Mouse (Mus musculus): ENCODE data around the gene Smyd4. TPM values are rescaled to one million over a fixed set of nuclear protein-coding genes. Genes with fewer than 3 reads are reported as not detected.

Gene Smyd4
- 10 to 100 TPM; 15.0 to 16.5 TPM for total RNA-seq (2021)
- long read RNA-seq, experiment 1, transcript Smyd4-201 (11 exons, 3,517 nt) = major isoform, 8 of 19 reads
- long read RNA-seq, experiment 1, partial matches to known transcripts = 5 of 19 reads
- long read RNA-seq, experiment 1, other reads (novel, unspliced or antisense) = 5 of 19 reads
- long read RNA-seq, experiment 2, partial matches to known transcripts = 5 of 8 reads
- long read RNA-seq, experiment 2, other reads (novel, unspliced or antisense) = 2 of 8 reads

DNA sequence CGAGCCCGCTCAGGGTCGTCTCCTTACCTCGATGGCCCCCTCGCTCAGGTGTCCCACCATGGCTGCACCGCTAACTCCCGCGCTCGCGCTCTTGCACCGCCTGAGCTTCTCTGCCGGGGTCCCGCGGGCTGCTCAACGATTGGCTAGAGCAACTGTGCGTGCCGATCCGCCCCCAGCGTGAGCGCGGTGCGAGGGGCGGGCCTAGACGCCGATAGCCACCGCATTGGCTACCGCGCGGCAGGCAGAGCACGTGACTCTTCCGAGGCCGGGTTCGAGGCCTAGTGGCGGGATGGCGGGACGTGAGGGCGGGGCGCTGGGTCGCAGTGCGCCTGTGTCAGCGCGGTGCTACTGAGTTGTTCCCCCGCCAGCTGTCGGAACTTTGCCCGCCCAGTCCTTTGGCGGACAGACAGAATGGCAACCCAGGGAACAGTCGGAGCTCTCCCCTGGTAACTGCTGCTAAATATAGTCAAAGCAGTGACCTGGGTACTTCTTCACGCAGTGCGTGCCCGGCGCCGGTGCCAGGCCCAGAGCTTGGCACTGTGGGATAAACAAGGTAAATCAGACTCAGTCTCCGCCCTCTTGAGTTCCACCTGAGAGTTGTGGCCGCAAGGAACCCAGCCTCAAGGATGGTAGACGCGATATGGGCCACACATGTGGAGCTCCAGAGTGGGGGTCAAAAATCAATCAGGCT, at the start of gene Smyd4, which contains the start of gene Rpa1:
Gene Smyd4, plus strand, starts transcription at position 235 of the 691 bp plus-strand sequence.
Gene Rpa1, minus strand, starts transcription at position 126 of the 691 bp plus-strand sequence.
- H3K27ac ChIP-seq = peak within 1 kb of the TSS; percentile 69
- no peak for TF ChIP-seq CTCF (IDR thresholded peaks at IDR 0.05)
- DNase-seq (ENCODE audit: extremely low spot score in 1 of 2, low spot score in 2 of 2) = peak; percentile 94 to 95
- intact Hi-C loops (cut with DNase I) = no loop called here
- H3K4me3 ChIP-seq = peak within 1 kb of the TSS; percentile 57

DNA sequence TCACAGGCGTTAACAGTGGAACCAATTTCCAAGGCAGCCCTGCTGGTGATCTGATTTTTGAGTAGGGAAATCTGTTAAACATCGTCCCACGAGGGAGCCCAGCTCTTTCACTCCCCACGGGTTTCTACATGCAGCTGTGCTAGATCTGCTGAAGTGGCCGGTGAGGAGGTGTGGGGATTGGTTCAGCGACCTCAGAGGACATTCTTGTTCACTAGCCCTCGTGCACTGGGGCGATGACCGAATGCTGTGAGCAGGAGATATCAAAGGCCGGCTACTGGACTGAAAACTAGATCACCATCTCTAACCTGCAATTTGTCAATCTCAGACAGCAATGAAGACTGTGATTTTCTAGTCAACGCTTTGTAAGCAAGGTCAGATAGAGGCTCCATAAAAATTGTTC, 49.7 kb upstream of the Smyd4 start:
- no peak overlapping the region for H3K27ac ChIP-seq
- intact Hi-C loops (cut with DNase I) = no loop called here
- TF ChIP-seq CTCF (IDR thresholded peaks at IDR 0.05) = no peak
- peak in 1 of 2 experiments; percentile 9 for DNase-seq (ENCODE audit: extremely low spot score in 1 of 2, low spot score in 2 of 2)
- H3K4me3 ChIP-seq = no peak overlapping the region

DNA sequence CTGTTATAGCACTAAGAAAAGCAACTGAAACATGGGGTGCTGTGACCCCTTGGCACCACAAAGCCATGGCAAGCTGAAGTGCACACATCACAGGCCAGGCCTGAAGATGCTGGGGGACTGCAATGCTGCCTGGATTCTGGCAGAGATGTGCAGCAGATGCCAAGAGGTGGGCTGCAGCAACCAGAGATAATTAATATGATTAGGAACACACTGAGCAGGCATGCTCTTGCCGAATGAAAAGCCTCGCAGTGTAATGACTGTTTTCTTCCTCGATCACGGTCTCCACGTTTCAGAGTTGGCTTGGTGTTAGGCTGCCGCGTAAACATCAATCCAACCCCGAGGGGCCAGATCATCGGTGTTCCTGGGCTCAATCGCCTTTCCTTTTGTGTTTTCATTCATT, 48.4 kb upstream of the Smyd4 start:
- no peak overlapping the region for H3K4me3 ChIP-seq
- H3K27ac ChIP-seq = no peak overlapping the region
- intact Hi-C loops (cut with DNase I) = no loop called here
- no peak for TF ChIP-seq CTCF (IDR thresholded peaks at IDR 0.05)
- DNase-seq (ENCODE audit: extremely low spot score in 1 of 2, low spot score in 2 of 2) = no peak

DNA sequence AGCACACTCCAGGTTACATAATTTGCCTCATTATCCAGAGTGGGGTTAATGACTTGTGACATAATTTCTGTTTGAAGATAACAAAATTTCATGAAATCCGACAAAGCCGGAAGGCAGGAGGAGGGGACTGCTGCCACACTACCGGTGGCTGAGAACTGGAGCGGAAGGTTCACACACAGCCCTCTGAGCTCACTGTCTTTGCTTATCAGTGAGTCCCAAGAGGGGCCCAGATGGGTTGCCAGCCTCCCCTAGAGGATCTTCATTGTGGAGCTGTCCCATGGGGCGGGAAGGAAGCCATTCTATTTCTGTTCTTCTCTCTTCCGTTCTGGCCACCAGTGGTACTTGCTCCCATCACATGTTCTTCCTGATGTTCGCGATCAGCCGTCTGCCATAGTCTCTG, 47.3 kb upstream of the Smyd4 start:
- TF ChIP-seq CTCF (IDR thresholded peaks at IDR 0.05) = no peak
- Histone ChIP-seq H3K4me3 (no peak overlapping the region), H3K27ac (no peak overlapping the region)
- DNase-seq (ENCODE audit: extremely low spot score in 1 of 2, low spot score in 2 of 2) = no peak
- intact Hi-C loops (cut with DNase I) = no loop called here

DNA sequence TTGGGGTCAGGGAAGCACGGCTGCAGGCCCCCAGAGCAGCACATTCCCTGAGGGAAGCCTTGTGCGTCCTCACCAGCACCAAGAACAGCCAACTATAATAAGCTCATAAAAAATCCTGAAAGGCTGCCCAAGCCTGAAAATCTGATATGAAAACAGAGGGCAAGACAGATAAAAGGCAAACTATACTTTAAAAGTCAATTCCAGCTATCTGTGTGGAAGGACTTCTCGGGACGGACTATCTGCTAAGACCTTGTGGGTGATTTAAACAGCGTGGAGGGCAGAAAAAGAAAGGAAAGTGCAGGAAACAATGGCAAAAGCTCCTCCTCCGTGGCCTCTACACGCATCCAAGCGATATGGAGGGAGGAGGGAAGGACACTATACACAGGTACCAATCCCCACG, 43.4 kb upstream of the Smyd4 start:
- TF ChIP-seq CTCF (IDR thresholded peaks at IDR 0.05) = no peak
- no peak for DNase-seq (ENCODE audit: extremely low spot score in 1 of 2, low spot score in 2 of 2)
- Histone ChIP-seq H3K4me3 (no peak overlapping the region), H3K27ac (no peak overlapping the region)
- intact Hi-C loops (cut with DNase I) = no loop called here

DNA sequence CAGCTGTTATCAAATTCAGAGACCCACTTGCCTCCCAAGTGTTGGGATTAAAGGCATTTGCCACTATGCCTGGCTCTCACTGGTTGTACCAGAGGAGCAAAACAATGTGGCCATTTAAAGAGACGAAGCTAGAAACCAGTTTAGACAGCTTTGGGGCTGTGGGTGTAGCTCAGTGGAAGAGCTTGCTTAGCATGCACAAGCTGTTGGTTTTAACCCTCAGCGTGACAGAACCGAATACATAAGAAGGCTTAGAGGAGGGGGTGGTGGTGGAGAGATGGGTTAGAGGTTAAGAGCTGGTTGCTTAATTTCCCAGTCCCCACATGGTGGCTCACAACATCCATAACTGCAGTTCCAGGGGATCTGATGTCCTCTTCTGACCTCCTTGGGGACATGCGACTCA, 39.6 kb upstream of the Smyd4 start:
- no peak for DNase-seq (ENCODE audit: extremely low spot score in 1 of 2, low spot score in 2 of 2)
- intact Hi-C loops (cut with DNase I) = no loop called here
- H3K4me3 ChIP-seq = no peak overlapping the region
- no peak for TF ChIP-seq CTCF (IDR thresholded peaks at IDR 0.05)
- peak overlapping the region; percentile 44; the same call in 1 of the 2 replicates for H3K27ac ChIP-seq

DNA sequence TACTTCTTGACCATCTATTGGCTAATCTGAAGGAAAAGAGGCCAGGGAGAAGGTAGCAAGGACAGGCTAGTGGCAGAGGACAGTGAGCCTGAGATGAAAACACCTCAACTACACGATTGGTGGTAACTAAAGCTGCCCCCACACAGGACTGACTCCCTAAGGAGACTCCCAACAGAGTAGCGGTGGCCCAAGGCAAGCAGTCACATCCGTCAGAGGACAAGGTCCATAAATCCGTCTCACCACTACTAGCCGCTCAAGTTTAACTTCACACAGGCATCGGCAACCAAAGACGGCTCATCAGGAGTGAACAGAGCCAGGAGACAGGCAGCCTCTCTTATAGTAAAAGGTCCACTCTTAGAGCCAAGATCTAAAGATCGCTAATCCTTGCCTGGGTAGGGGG, 37.4 kb upstream of the Smyd4 start:
- no peak for DNase-seq (ENCODE audit: extremely low spot score in 1 of 2, low spot score in 2 of 2)
- no peak for TF ChIP-seq CTCF (IDR thresholded peaks at IDR 0.05)
- H3K27ac ChIP-seq = no peak overlapping the region
- no peak overlapping the region for H3K4me3 ChIP-seq
- intact Hi-C loops (cut with DNase I) = no loop called here

DNA sequence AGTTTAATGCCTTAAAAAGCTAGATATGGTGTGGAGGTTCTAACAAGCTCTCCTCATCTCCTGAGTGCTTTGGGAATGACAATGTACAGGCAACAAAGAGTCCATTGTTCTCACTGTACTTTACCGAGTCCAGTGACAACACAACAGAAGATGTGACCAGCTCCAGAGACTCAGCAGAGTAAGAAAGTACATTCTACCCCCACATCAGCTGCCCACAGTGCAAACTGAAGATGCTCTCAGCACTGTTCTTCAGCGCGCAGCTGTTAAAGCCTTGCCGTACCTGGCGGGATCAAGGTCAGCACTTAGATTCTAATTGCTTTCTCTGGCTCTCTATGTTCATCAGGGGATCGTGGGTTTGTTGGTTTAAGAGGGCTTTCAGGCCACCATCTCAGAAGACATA, 36.5 kb upstream of the Smyd4 start:
- H3K4me3 ChIP-seq = no peak overlapping the region
- H3K27ac ChIP-seq = peak overlapping the region; percentile 61
- DNase-seq (ENCODE audit: extremely low spot score in 1 of 2, low spot score in 2 of 2) = no peak
- TF ChIP-seq CTCF (IDR thresholded peaks at IDR 0.05) = no peak
- intact Hi-C loops (cut with DNase I) = no loop called here

DNA sequence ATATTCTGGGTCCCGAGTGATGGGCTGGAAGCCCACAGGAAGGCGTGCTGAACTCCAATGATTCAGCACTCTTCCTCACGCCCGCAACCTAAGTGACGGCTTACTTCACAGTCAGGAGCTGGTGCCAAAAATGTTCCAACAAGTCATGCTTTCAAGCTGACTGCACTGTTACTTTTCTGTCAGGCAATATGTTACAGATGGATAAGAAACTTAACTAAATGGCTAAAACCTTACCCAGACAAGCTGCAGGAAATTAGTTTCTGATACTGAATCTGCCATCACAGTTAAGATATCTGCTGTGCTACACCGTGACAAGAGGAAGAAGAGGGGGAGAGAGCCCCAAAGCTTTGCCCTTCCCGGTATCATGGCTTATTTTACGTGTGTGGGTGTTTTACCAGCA, 34.4 kb upstream of the Smyd4 start:
- TF ChIP-seq CTCF (IDR thresholded peaks at IDR 0.05) = no peak
- intact Hi-C loops (cut with DNase I) = no loop called here
- Histone ChIP-seq H3K4me3 (no peak overlapping the region), H3K27ac (peak overlapping the region; percentile 45; the same call in 1 of the 2 replicates)
- no peak for DNase-seq (ENCODE audit: extremely low spot score in 1 of 2, low spot score in 2 of 2)

DNA sequence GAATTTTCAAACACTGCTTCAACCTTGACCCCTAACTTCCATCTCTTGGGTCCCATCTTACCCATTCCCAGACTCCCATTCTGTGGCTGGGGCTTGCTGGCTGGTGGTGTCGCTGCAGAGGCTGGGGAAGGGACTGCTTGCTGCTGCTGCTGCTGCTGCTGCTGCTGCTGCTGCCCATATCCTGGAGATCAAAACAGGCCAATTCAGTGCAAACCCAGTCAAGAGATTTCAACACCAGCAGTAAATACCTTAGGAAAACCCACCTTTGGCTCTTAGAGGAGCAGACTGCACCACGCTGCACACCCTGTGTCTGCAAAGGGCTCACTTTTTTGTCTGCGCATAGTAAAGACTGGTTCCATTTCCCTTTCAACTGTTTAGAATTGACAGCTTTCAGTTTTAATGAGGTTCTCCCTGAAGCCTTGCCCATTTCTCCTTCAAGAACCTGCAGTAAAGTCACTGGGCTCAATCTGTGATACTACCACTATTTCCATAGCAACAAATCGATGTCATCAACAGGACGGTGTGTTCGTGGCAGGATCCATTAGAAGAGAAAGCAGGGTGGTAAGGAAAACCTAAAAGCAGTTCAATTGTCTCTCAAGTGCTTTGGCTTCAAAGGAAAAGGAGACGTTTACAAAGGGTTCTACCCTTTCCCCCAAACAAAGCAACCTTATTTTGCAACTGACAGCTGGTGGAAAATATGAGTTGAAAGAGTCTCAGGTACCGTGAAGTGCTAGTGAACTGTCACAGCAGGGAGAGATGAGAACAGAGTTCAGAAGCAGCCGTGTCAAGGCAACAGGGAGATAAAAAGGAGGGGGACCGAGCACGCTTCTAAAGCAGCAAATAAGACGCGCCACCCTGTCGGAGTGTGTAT, 29.6 kb upstream of the Smyd4 start:
- Histone ChIP-seq H3K4me3 (no peak overlapping the region), H3K27ac (no peak overlapping the region)
- intact Hi-C loops (cut with DNase I) = no loop called here
- TF ChIP-seq CTCF (IDR thresholded peaks at IDR 0.05) = no peak
- no peak for DNase-seq (ENCODE audit: extremely low spot score in 1 of 2, low spot score in 2 of 2)

DNA sequence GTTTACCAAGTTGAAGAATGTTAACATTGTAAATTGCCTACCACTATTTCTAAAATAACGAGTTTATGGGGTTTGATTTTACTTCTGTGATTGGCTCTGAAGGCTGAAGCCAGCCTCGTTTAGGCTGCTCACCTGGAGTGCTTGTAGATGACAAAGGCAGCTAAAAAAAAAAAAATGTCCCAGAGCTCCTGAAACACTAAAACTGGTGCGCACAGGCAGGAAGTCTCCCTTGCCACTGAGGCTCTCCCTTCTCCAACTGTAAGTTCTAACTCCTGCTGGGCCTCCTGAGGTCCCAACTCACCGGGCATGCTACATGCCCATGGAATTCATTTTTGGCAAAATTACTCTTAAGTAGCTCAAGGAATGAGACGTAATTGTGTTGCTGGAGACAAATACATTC, 29.0 kb upstream of the Smyd4 start:
- DNase-seq (ENCODE audit: extremely low spot score in 1 of 2, low spot score in 2 of 2) = no peak
- intact Hi-C loops (cut with DNase I) = no loop called here
- no peak for TF ChIP-seq CTCF (IDR thresholded peaks at IDR 0.05)
- H3K4me3 ChIP-seq = no peak overlapping the region
- H3K27ac ChIP-seq = no peak overlapping the region

DNA sequence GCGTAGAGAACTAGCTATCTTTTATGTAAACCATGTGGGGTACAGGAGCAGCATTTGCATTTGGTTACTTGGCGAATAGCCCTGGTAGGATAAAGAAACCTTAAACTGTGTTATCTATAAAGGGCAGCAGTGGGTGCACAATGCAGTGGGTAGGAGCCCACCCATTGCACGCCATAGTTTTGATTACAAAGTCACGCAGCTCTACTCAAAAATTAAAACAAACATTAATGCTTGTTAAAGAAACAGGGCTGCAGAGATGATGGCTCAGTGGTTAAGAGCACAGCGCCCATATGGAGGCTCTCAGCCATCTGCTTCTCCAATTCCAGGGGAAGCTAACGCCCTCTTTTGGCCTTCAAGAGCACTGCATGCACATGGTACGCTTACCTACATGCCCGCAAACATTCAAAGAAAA, 24.9 kb upstream of the Smyd4 start:
- peak; percentile 21 for TF ChIP-seq CTCF (IDR thresholded peaks at IDR 0.05)
- no peak overlapping the region for H3K4me3 ChIP-seq
- DNase-seq (ENCODE audit: extremely low spot score in 1 of 2, low spot score in 2 of 2) = no peak
- H3K27ac ChIP-seq = no peak overlapping the region
- intact Hi-C loops (cut with DNase I) = no loop called here
